Mouse (Mus musculus) ES-E14 (cell line): ENCODE data around the gene Gpn2.

Source experiments
- CHD2 ChIP-seq: IDR thresholded peaks from 2 replicates; pipeline ENCODE4 v1.6.1; 2014; ENCODE audit warnings: mild to moderate bottlenecking, low read depth, low read length, inconsistent platforms
- MAFK ChIP-seq: IDR thresholded peaks from 2 replicates; pipeline ENCODE4 v1.6.1; 2014; ENCODE audit warnings: mild to moderate bottlenecking, low read depth, low read length, inconsistent platforms; ENCODE audit not compliant: insufficient read depth
- ZC3H11A ChIP-seq: IDR thresholded peaks from 2 replicates; pipeline ENCODE4 v1.6.1; 2012; ENCODE audit warnings: low read depth, mild to moderate bottlenecking, inconsistent platforms, low read length, borderline replicate concordance
- ZNF384 ChIP-seq: IDR thresholded peaks from 2 replicates; pipeline ENCODE4 v1.6.1; 2012; ENCODE audit warnings: low read depth, low read length, inconsistent platforms

- TF ChIP-seq CHD2 (no peak), ZNF384 (no peak), MAFK (no peak), ZC3H11A (no peak)
Measured at GRCm38 (mm10) chr4:133574843-133575202, 9.3 kb upstream of the Gpn2 start.
